ENCODE assay signal across 12 mouse cellular contexts in the genomic region with DNA sequence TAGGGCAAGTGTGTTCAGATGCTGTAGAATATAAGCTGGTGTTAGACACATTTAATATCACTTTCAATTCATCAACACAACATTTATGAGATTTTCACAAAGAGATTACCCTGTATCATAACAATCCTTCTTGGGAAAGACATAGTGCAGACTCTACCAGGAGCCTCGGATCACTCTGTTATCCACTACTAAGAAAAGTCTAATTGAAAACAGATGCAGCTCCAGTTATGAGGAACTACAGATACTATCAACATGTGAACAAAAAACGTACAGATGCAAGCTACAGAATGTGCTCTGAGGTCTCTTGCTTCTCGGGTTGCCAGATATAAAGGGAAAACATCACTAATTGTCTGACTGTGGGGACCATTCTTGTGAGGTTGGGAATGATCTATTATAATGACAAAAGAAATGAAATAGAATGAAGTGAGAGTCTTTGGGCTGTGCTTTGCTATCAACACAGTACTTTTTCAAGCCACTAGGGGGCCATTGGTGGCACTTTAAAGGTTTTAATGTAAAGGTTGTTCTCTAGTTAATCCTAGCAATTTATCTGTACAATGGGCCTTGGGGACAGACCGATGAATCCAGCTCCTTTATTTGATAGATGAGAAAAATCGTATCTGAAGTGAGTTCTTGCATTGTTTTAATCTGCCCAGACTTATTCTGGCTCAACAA.
DNase-seq lines count a peak whose midpoint lies in the region; ATAC-seq and TF ChIP-seq lines count a peak whose summit lies in the region.
"Had no signal": no experiment of that assay in that cellular context is flagged by ENCODE, and none has a peak within 500 bp of the region (broad histone marks: within the 10 kb centered on the region; RNA-seq: fewer than 3 reads in every experiment).

No protein-coding gene starts in this region.

- DNase-seq in hindbrain, embryonic 11.5 days (ENCODE audit: low spot score), result peak; percentile 21
- DNase-seq in hindbrain, embryonic 14.5 days (ENCODE audit: low spot score), result no peak
- no peak for DNase-seq in midbrain, postnatal 0 days (ENCODE audit: low spot score)
- DNase-seq in embryo, embryonic 11 days, result peak; percentile 64
- DNase-seq in naive thymus-derived CD4-positive, alpha-beta T cell, adult 2 months (ENCODE audit: low read depth), result peak; percentile 37
- no peak for DNase-seq in cerebellum, adult 11-12 months
- no peak for DNase-seq in spleen, postnatal 36 days (ENCODE audit: low spot score in 2 of 2)
- DNase-seq: adrenal gland, adult 8-10 months; cerebellum, adult 11 months; kidney, adult 8-10 months; right cerebral cortex, postnatal 25 days had no signal

- H3K9ac ChIP-seq in hindbrain, embryonic 11.5 days (ENCODE audit: low read depth, low read length), result no peak overlapping the region
- no peak overlapping the region for H3K9ac ChIP-seq in hindbrain, embryonic 14.5 days
- no peak overlapping the region for H3K9ac ChIP-seq in midbrain, postnatal 0 days (replicated peaks; ENCODE audit: low read length, poor library complexity, severe bottlenecking)
- no peak overlapping the region for H3K9ac ChIP-seq in midbrain, embryonic 16.5 days (ENCODE audit: low read depth, low read length)

- ATAC-seq in hindbrain, embryonic 11.5 days (ENCODE audit: low FRiP score), result no peak
- ATAC-seq in hindbrain, embryonic 14.5 days (ENCODE audit: low FRiP score), result no peak
- ATAC-seq in midbrain, postnatal 0 days (ENCODE audit: low FRiP score), result no peak
- no peak for ATAC-seq in midbrain, embryonic 16.5 days

- no peaks in the 10 kb centered on the region for H3K9me3 ChIP-seq in hindbrain, embryonic 11.5 days (ENCODE audit: control insufficient read depth, low read length)
- no peaks in the 10 kb centered on the region for H3K9me3 ChIP-seq in hindbrain, embryonic 14.5 days (ENCODE audit: control insufficient read depth, low read length)
- no peaks in the 10 kb centered on the region for H3K9me3 ChIP-seq in midbrain, postnatal 0 days (ENCODE audit: low read length)
- no peaks in the 10 kb centered on the region for H3K9me3 ChIP-seq in midbrain, embryonic 16.5 days (replicated peaks; ENCODE audit: control insufficient read depth, low read length, poor library complexity, severe bottlenecking)

- H3K4me3 ChIP-seq in hindbrain, embryonic 11.5 days (ENCODE audit: low read depth, low read length), result no peak overlapping the region
- H3K4me3 ChIP-seq in hindbrain, embryonic 14.5 days (replicated peaks; ENCODE audit: low read length), result no peak overlapping the region
- H3K4me3 ChIP-seq in midbrain, postnatal 0 days (ENCODE audit: low read depth, low read length), result no peak overlapping the region
- no peak overlapping the region for H3K4me3 ChIP-seq in midbrain, embryonic 16.5 days (ENCODE audit: low read depth, low read length)

- H3K4me1 ChIP-seq in hindbrain, embryonic 11.5 days (replicated peaks; ENCODE audit: control insufficient read depth, insufficient read depth, low read length), result no peaks in the 10 kb centered on the region
- H3K4me1 ChIP-seq in hindbrain, embryonic 14.5 days (replicated peaks; ENCODE audit: control insufficient read depth, insufficient read depth, low read length), result no peaks in the 10 kb centered on the region
- H3K4me1 ChIP-seq in midbrain, postnatal 0 days (ENCODE audit: insufficient read depth, low read length), result no peaks in the 10 kb centered on the region
- no peaks in the 10 kb centered on the region for H3K4me1 ChIP-seq in midbrain, embryonic 16.5 days (ENCODE audit: control insufficient read depth, insufficient read depth, low read length)

- H3K36me3 ChIP-seq in hindbrain, embryonic 11.5 days (ENCODE audit: control insufficient read depth, insufficient read depth, low read length), result no peaks in the 10 kb centered on the region
- no peaks in the 10 kb centered on the region for H3K36me3 ChIP-seq in hindbrain, embryonic 14.5 days (replicated peaks; ENCODE audit: control insufficient read depth, insufficient read depth)
- H3K36me3 ChIP-seq in midbrain, postnatal 0 days (ENCODE audit: insufficient read depth, low read length), result no peaks in the 10 kb centered on the region
- no peaks in the 10 kb centered on the region for H3K36me3 ChIP-seq in midbrain, embryonic 16.5 days (ENCODE audit: control insufficient read depth, insufficient read depth, low read length)

- TF ChIP-seq CTCF in midbrain, postnatal 0 days (IDR thresholded peaks at IDR 0.05), result peak; percentile 45

- H3K27me3 ChIP-seq in hindbrain, embryonic 11.5 days (ENCODE audit: control insufficient read depth, insufficient read depth, low read length), result no peaks in the 10 kb centered on the region
- no peaks in the 10 kb centered on the region for H3K27me3 ChIP-seq in hindbrain, embryonic 14.5 days (ENCODE audit: control insufficient read depth, insufficient read depth, low read length)
- no peaks in the 10 kb centered on the region for H3K27me3 ChIP-seq in midbrain, postnatal 0 days (ENCODE audit: insufficient read depth, low read length)
- H3K27me3 ChIP-seq in midbrain, embryonic 16.5 days (ENCODE audit: control insufficient read depth, insufficient read depth, low read depth, low read length), result no peaks in the 10 kb centered on the region

- H3K27ac ChIP-seq in hindbrain, embryonic 11.5 days (ENCODE audit: low read depth, low read length), result no peak overlapping the region
- no peak overlapping the region for H3K27ac ChIP-seq in hindbrain, embryonic 14.5 days
- H3K27ac ChIP-seq in midbrain, postnatal 0 days (ENCODE audit: low read depth, low read length), result no peak overlapping the region
- no peak overlapping the region for H3K27ac ChIP-seq in midbrain, embryonic 16.5 days (ENCODE audit: low read length)

- no peak overlapping the region for H3K4me2 ChIP-seq in hindbrain, embryonic 11.5 days (replicated peaks; ENCODE audit: low read depth, low read length)
- H3K4me2 ChIP-seq in hindbrain, embryonic 14.5 days (replicated peaks), result no peak overlapping the region
- H3K4me2 ChIP-seq in midbrain, postnatal 0 days (ENCODE audit: low read depth, low read length, poor library complexity, severe bottlenecking), result no peak overlapping the region
- H3K4me2 ChIP-seq in midbrain, embryonic 16.5 days (ENCODE audit: low read length), result no peak overlapping the region

- WGBS in hindbrain, embryonic 11.5 days, result 67% methylated on average over 5 of the region's 5 CpGs
- 77% methylated on average over 5 of the region's 5 CpGs for WGBS in hindbrain, embryonic 14.5 days
- WGBS in midbrain, postnatal 0 days, result 75% methylated on average over 5 of the region's 5 CpGs
- WGBS in midbrain, embryonic 16.5 days, result 74% methylated on average over 5 of the region's 5 CpGs

Comparison
In these comparisons a context has a peak if more than half of its experiments do, and no peak if none do; other contexts are left out.
1. DNase-seq: peak in hindbrain, embryonic 11.5 days (single experiment), embryo, embryonic 11 days (single experiment) and naive thymus-derived CD4-positive, alpha-beta T cell, adult 2 months (single experiment); none in hindbrain, embryonic 14.5 days (single experiment), midbrain, postnatal 0 days (single experiment), cerebellum, adult 11-12 months (single experiment) and spleen, postnatal 36 days (0 of 2).